Comparison of ENCODE assay signal across 21 mouse cellular contexts in the genomic region with DNA sequence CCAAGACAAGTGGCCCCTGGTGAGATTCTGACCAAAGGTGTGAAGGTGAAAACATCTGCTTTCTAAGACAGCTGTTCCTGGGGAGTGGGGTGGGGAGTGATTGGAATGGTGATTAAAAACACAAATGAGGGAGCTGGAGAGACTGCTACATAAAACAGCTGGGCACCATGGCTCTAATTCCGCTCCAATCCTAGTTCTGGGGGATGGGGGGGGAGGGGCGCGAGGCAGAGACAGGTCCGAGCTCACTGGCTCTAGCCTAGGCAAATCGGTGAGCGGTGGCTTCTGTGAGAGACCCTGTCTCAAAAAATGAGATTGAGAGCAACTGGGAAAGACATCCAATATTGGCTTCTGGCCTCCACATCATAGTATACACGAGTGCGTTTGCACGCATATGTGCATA. TPM values are rescaled to one million over a fixed set of nuclear protein-coding genes. Genes with fewer than 3 reads are reported as not detected.
A peak's percentile ranks its signal among the peaks of the same experiment; 100 is the strongest.
DNase-seq lines count a peak whose midpoint lies in the region; ATAC-seq and TF ChIP-seq lines count a peak whose summit lies in the region.
"Had no signal": no experiment of that assay in that cellular context is flagged by ENCODE, and none has a peak within 500 bp of the region (broad histone marks: within the 10 kb centered on the region; RNA-seq: fewer than 3 reads in every experiment).

No protein-coding gene starts in this region.

- DNase-seq in gastrocnemius, adult 2 months: no peak
- no peak for DNase-seq in gastrocnemius, postnatal 36 days
- DNase-seq in heart, postnatal 0 days (ENCODE audit: low spot score): no peak
- DNase-seq in heart, postnatal 10 days: no peak
- peak; percentile 62 for DNase-seq in R1 (ENCODE audit: low read depth, low spot score)
- DNase-seq in limb, embryonic 11.5 days (ENCODE audit: low spot score): peak; percentile 34
- no peak for DNase-seq in stomach, postnatal 0 days (ENCODE audit: low spot score)
- DNase-seq: adrenal gland, postnatal 14 days; cerebellum, adult 8-10 months; forebrain, postnatal 0 days; kidney, adult 9 months; kidney, postnatal 4 days; liver, embryonic 13.5 days; lung, postnatal 14 days; spleen, adult 18-20 months; thymus, adult 2 months had no signal

- no peak for TF ChIP-seq EP300 in heart, postnatal 0 days (IDR thresholded peaks at IDR 0.05; ENCODE audit: low read depth)
- TF ChIP-seq EP300 in stomach, postnatal 0 days (optimal IDR thresholded peaks at IDR 0.05): no peak

- no peaks in the 10 kb centered on the region for H3K36me3 ChIP-seq in heart, postnatal 0 days (replicated peaks; ENCODE audit: control insufficient read depth, insufficient read depth, low read length)
- H3K36me3 ChIP-seq in limb, embryonic 11.5 days (ENCODE audit: control insufficient read depth, insufficient read depth, low read length): no peaks in the 10 kb centered on the region
- H3K36me3 ChIP-seq in stomach, postnatal 0 days (ENCODE audit: control insufficient read depth, insufficient read depth, low read length): no peaks in the 10 kb centered on the region
- H3K36me3 ChIP-seq in kidney, embryonic 15.5 days: no peaks in the 10 kb centered on the region
- H3K36me3 ChIP-seq: embryonic facial prominence, embryonic 12.5 days; liver, embryonic 13.5 days; midbrain, embryonic 15.5 days had no signal

- intact Hi-C loops in gastrocnemius, adult 2 months (cut with DNase I): no loop called here
- intact Hi-C loops in gastrocnemius, postnatal 36 days (cut with DNase I): no loop called here
- intact Hi-C loops in heart, postnatal 10 days (cut with DNase I): no loop called here

- no peak overlapping the region; the same call in 1 of the 2 replicates for H3K9ac ChIP-seq in heart, postnatal 0 days (replicated peaks; ENCODE audit: low read depth, low read length)
- no peak overlapping the region for H3K9ac ChIP-seq in limb, embryonic 11.5 days (ENCODE audit: low read length)
- H3K9ac ChIP-seq in stomach, postnatal 0 days (ENCODE audit: low read length): no peak overlapping the region
- no peak overlapping the region for H3K9ac ChIP-seq in kidney, embryonic 15.5 days
- H3K9ac ChIP-seq: embryonic facial prominence, embryonic 12.5 days; forebrain, postnatal 0 days; liver, embryonic 13.5 days; midbrain, embryonic 15.5 days had no signal

- no peak overlapping the region for H3K4me3 ChIP-seq in gastrocnemius, adult 2 months
- H3K4me3 ChIP-seq in heart, postnatal 0 days (ENCODE audit: low read depth, low read length): peak overlapping the region; percentile 4; the same call in 1 of the 2 replicates
- H3K4me3 ChIP-seq in limb, embryonic 11.5 days (ENCODE audit: low read depth, low read length): no peak overlapping the region
- H3K4me3 ChIP-seq in stomach, postnatal 0 days (ENCODE audit: low read depth, low read length): no peak overlapping the region
- no peak overlapping the region for H3K4me3 ChIP-seq in kidney, embryonic 15.5 days (replicated peaks)
- H3K4me3 ChIP-seq: embryonic facial prominence, embryonic 12.5 days; liver, embryonic 13.5 days; megakaryocyte, embryonic 14.5 days; midbrain, embryonic 15.5 days had no signal

- peak overlapping the region; percentile 52 for H3K4me2 ChIP-seq in heart, postnatal 0 days (ENCODE audit: low read depth, low read length)
- no peak overlapping the region for H3K4me2 ChIP-seq in limb, embryonic 11.5 days (ENCODE audit: low read depth, severe bottlenecking)
- H3K4me2 ChIP-seq in stomach, postnatal 0 days (replicated peaks; ENCODE audit: low read depth): no peak overlapping the region
- no peak overlapping the region for H3K4me2 ChIP-seq in kidney, embryonic 15.5 days
- H3K4me2 ChIP-seq: embryonic facial prominence, embryonic 12.5 days; liver, embryonic 13.5 days; midbrain, embryonic 15.5 days had no signal

- H3K27me3 ChIP-seq in heart, postnatal 0 days (ENCODE audit: control insufficient read depth, insufficient read depth, low read length): no peaks in the 10 kb centered on the region
- H3K27me3 ChIP-seq in limb, embryonic 11.5 days (ENCODE audit: control insufficient read depth, insufficient read depth, low read length): no peaks in the 10 kb centered on the region
- no peaks in the 10 kb centered on the region for H3K27me3 ChIP-seq in stomach, postnatal 0 days (ENCODE audit: control insufficient read depth, insufficient read depth, low read length)
- no peaks in the 10 kb centered on the region for H3K27me3 ChIP-seq in kidney, embryonic 15.5 days
- H3K27me3 ChIP-seq: embryonic facial prominence, embryonic 12.5 days; liver, embryonic 13.5 days; megakaryocyte, embryonic 14.5 days; midbrain, embryonic 15.5 days had no signal

- 0 out of 2 replicates have a peak overlapping the region, but pooled peaks have one; percentile 79 for H3K27ac ChIP-seq in gastrocnemius, adult 2 months
- H3K27ac ChIP-seq in heart, postnatal 0 days (ENCODE audit: low read depth): peak overlapping the region; percentile 85
- no peak overlapping the region for H3K27ac ChIP-seq in limb, embryonic 11.5 days (replicated peaks; ENCODE audit: low read depth, low read length)
- no peak overlapping the region for H3K27ac ChIP-seq in stomach, postnatal 0 days (replicated peaks)
- no peak overlapping the region for H3K27ac ChIP-seq in kidney, embryonic 15.5 days
- H3K27ac ChIP-seq: embryonic facial prominence, embryonic 12.5 days; midbrain, embryonic 15.5 days had no signal

- no peak for TF ChIP-seq CTCF in gastrocnemius, adult 2 months (IDR thresholded peaks at IDR 0.05)
- TF ChIP-seq CTCF in heart, postnatal 0 days (IDR thresholded peaks at IDR 0.05; ENCODE audit: low read depth): no peak
- no peak for TF ChIP-seq CTCF in stomach, postnatal 0 days (IDR thresholded peaks at IDR 0.05; ENCODE audit: low read depth)

- H3K4me1 ChIP-seq in heart, postnatal 0 days (ENCODE audit: control insufficient read depth, insufficient read depth): peaks cover 76% of the 10 kb centered on the region
- H3K4me1 ChIP-seq in limb, embryonic 11.5 days (ENCODE audit: control insufficient read depth, insufficient read depth, low read length): peaks cover 17% of the 10 kb centered on the region
- peaks cover 5% of the 10 kb centered on the region for H3K4me1 ChIP-seq in stomach, postnatal 0 days (replicated peaks; ENCODE audit: control insufficient read depth, insufficient read depth)
- peaks cover 70% of the 10 kb centered on the region for H3K4me1 ChIP-seq in kidney, embryonic 15.5 days

- no peaks in the 10 kb centered on the region for H3K9me3 ChIP-seq in heart, postnatal 0 days (replicated peaks; ENCODE audit: control insufficient read depth, low read length)
- H3K9me3 ChIP-seq in limb, embryonic 11.5 days (ENCODE audit: control insufficient read depth, low read length): no peaks in the 10 kb centered on the region
- no peaks in the 10 kb centered on the region for H3K9me3 ChIP-seq in stomach, postnatal 0 days (ENCODE audit: control insufficient read depth, low read length)
- no peaks in the 10 kb centered on the region for H3K9me3 ChIP-seq in kidney, embryonic 15.5 days (replicated peaks)
- H3K9me3 ChIP-seq: embryonic facial prominence, embryonic 12.5 days; liver, embryonic 13.5 days; megakaryocyte, embryonic 14.5 days; midbrain, embryonic 15.5 days had no signal

- WGBS in heart, postnatal 0 days: 22% methylated on average over 9 of the region's 9 CpGs
- WGBS in limb, embryonic 11.5 days: 18% methylated on average over 9 of the region's 9 CpGs
- 31% methylated on average over 9 of the region's 9 CpGs for WGBS in stomach, postnatal 0 days
- 28% methylated on average over 9 of the region's 9 CpGs for whole genome bisulfite sequencing in kidney, embryonic 15.5 days

- ATAC-seq in heart, postnatal 0 days (ENCODE audit: insufficient read depth, low read depth): no peak
- ATAC-seq in limb, embryonic 11.5 days (ENCODE audit: insufficient number of reproducible peaks, low FRiP score, low TSS enrichment, low read depth): no peak
- ATAC-seq in stomach, postnatal 0 days (ENCODE audit: low FRiP score, low TSS enrichment): no peak
- no peak for ATAC-seq in kidney, embryonic 15.5 days (replicated peaks; ENCODE audit: low FRiP score)
- ATAC-seq: forebrain, postnatal 0 days; inflammation-experienced regulatory T-cells, adult 6 months; midbrain, embryonic 15.5 days had no signal

RNA-seq across cellular contexts. Expression of a gene that starts 24.2 kb away (rescaled TPM):
- 10 to 100 TPM; 14.6 to 23.5 TPM for total RNA-seq in gastrocnemius, adult 2 months (2021)
- 10 to 100 TPM; 12.4 to 19.4 TPM for total RNA-seq in gastrocnemius, postnatal 36 days (2021)
- 43.0 and 46.1 TPM in 2 replicates for total RNA-seq in heart, postnatal 0 days (2014; rRNA removed; ENCODE audit: low replicate concordance)
- polyA plus RNA-seq in heart, postnatal 0 days (2015; fragmentation: Nextera tagmentation; extraction: Ambion mirVana): 16.9 and 19.3 TPM in 2 replicates
- total RNA-seq in heart, postnatal 10 days (2021): 10 to 100 TPM; 47.4 to 51.3 TPM
- polyA plus RNA-seq in limb, embryonic 11.5 days (2014; fragmentation: Nextera tagmentation; extraction: Ambion mirVana): 24.2 and 29.0 TPM in 2 replicates
- polyA plus RNA-seq in stomach, postnatal 0 days (2015; fragmentation: Nextera tagmentation; extraction: Ambion mirVana): 20.8 TPM in 2 replicates
- polyA plus RNA-seq in kidney, embryonic 15.5 days (2015; fragmentation: Nextera tagmentation; extraction: Ambion mirVana): 34.4 and 34.8 TPM in 2 replicates

Comparison
In these comparisons a context has a peak if more than half of its experiments do, and no peak if none do; other contexts are left out.
1. DNase-seq: peak in R1 (single experiment) and limb, embryonic 11.5 days (single experiment); none in gastrocnemius, adult 2 months (single experiment), gastrocnemius, postnatal 36 days (0 of 2), heart, postnatal 0 days (single experiment), heart, postnatal 10 days (0 of 2) and stomach, postnatal 0 days (single experiment).
2. H3K27ac ChIP-seq: peak in gastrocnemius, adult 2 months (single experiment) and heart, postnatal 0 days (single experiment); none in limb, embryonic 11.5 days (single experiment), stomach, postnatal 0 days (single experiment) and kidney, embryonic 15.5 days (single experiment).